Mouse (Mus musculus) bone marrow, adult 2 months (tissue): ENCODE results near the gene Pgr.

Experiments
- CTCF ChIP-seq: fragments of 200-500 bp; IDR thresholded peaks from 2 replicates; pipeline ENCODE4 v1.5.1; 2011; ENCODE audit warnings: low read length, control low read depth; ENCODE audit not compliant: control insufficient read depth, insufficient read depth
- POLR2A ChIP-seq: fragments of 200-500 bp; IDR thresholded peaks from 2 replicates; pipeline ENCODE4 v1.6.1; 2011; ENCODE audit warnings: low read depth, mild to moderate bottlenecking, control low read depth, low read length, borderline replicate concordance; ENCODE audit not compliant: control insufficient read depth

- TF ChIP-seq POLR2A (no peak), CTCF (no peak)
Measured at GRCm38 (mm10) chr9:8977775-8978174, 78.1 kb downstream of the Pgr start.
